Mouse (Mus musculus) midbrain, embryonic 10.5 days (tissue): Measurements from ENCODE around the gene Stox2. TPM values are rescaled to one million over a fixed set of nuclear protein-coding genes. Genes with fewer than 3 reads are reported as not detected.

Experiments
- DNase-seq: peaks from one replicate; pipeline ENCODE4 v3.0.0-alpha.2; 2017; ENCODE audit warnings: low spot score
- H3K27ac ChIP-seq: fragments of 300-500 bp; sonication (generic); replicated peaks from 2 replicates; pipeline ENCODE4 v1.5.1; 2016; ENCODE audit warnings: mild to moderate bottlenecking
- H3K27me3 ChIP-seq: fragments of 300-500 bp; sonication (generic); 2 replicates; pipeline ENCODE4 v1.6.1; 2016; ENCODE audit warnings: low read depth, mild to moderate bottlenecking; ENCODE audit not compliant: poor library complexity, severe bottlenecking
- H3K36me3 ChIP-seq: fragments of 300-500 bp; sonication (generic); 2 replicates; pipeline ENCODE4 v1.6.1; 2016; ENCODE audit warnings: mild to moderate bottlenecking, moderate library complexity
- H3K4me1 ChIP-seq: fragments of 300-500 bp; sonication (generic); 2 replicates; pipeline ENCODE4 v1.6.1; 2016
- H3K4me3 ChIP-seq: fragments of 300-500 bp; sonication (generic); 2 replicates; pipeline ENCODE4 v1.5.1; 2016; ENCODE audit warnings: mild to moderate bottlenecking, moderate library complexity
- H3K9me3 ChIP-seq: fragments of 300-500 bp; sonication (generic); replicated peaks from 2 replicates; pipeline ENCODE4 v1.6.1; 2016; ENCODE audit warnings: mild to moderate bottlenecking
- WGBS: fragments of 180-500 bp; shearing (Covaris S2); methylation state at CpG from one replicate; pipeline ENCODE4 v1.1.7; 2016; 5-methylcytosine and 5-hydroxymethylcytosine counted together
- polyA plus RNA-seq: library from polyadenylated mRNA; unstranded; fragments of >200 nt; fragmentation: Nextera tagmentation; extraction: Ambion mirVana; gene quantifications from 2 replicates; pipeline ENCODE4 v1.2.1, GENCODE M21; 2016

Stox2 gene
- polyA plus RNA-seq, 1 experiment from 2014 or later: 22.2 TPM

DNA sequence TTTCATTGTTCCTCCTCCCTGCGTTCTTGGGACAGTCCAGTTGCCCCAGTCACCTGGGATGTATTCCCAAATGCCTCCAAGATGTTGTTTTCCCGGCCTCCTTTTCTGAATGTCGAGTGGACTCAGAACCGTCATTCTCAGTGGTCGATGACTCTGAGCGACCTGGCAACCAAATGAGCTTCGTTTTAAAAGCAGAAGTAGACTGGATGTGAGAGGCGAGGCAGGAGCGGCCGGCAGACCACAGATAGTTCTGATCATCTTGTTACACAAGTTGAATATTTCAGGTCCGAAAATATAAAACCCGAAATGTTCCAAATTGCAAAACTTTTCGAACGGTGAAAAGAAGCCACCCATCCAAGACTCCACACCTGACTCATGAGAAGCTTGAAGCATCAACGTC lies 76.2 kb downstream of the Stox2 start:
- Histone ChIP-seq H3K27me3 (peaks cover 15% of the 10 kb centered on the region; the same call in 1 of the 2 replicates), H3K27ac (no peak overlapping the region), H3K9me3 (0 out of 2 replicates have a peak, but pooled peaks cover 3% of the 10 kb centered on the region), H3K4me3 (no peak overlapping the region), H3K4me1 (peaks cover 9% of the 10 kb centered on the region), H3K36me3 (no peaks in the 10 kb centered on the region)
- WGBS: 87% methylated on average over 15 of the region's 15 CpGs
- DNase-seq: no peak

DNA sequence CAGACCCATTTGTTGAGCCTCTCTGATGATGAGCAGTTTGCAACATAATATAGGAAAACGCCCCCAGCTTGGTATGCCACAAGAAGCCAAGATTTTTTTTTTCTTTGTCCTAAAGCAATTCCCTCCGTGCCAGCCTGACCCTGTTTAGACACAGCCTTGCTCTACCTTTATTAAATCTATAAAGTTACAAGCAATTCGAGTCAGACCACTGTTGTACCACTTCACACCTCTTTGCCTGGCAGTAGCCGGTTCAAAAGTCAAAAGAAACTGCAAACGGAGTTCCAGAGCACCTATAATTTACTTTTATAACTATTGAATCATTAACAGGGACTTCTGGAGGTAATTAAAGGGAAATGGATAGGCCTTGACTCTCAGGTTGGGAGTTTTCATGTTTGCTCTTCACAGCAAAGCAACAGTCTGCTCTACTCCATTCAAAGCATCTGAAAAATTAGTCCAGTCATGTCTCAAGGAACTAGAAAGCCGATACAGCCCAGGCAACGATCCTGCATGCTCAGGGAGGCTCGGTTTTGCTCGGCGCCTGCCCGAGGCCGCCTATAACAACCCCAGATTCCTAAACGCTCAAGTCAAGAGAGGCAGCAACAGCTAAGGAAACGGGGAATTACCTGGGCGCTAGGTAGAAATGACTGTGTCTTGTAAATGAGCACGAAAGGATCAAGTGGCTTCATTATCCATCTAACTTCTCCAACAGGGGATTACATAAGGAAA lies 77.0 kb downstream of the Stox2 start:
- H3K36me3 ChIP-seq: no peaks in the 10 kb centered on the region
- H3K27me3 ChIP-seq: peaks cover 15% of the 10 kb centered on the region; the same call in 1 of the 2 replicates
- WGBS: 86% methylated on average over 16 of the region's 16 CpGs
- H3K4me3 ChIP-seq: no peak overlapping the region
- H3K9me3 ChIP-seq: 0 out of 2 replicates have a peak, but pooled peaks cover 3% of the 10 kb centered on the region
- no peak for DNase-seq
- H3K27ac ChIP-seq: no peak overlapping the region
- peaks cover 9% of the 10 kb centered on the region for H3K4me1 ChIP-seq

DNA sequence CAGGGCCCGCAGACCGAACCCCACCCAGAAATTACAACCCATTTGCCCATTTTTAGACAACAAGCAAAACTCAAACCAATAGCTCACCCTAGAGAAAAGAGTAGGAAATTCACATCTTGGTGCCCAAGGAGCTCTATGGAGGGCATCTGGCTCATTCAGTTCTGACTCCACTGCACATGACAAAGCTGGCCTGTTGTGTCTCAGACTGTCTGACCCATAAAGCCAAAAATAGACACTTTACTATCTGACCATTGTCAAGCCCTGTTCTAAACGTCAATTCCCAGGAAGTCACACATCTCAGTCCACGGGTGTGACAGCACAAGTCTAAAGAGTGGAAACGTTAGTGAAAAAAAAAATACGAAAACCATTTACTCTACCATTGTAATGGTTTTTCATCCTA lies 79.1 kb downstream of the Stox2 start:
- H3K27ac ChIP-seq: no peak overlapping the region
- H3K36me3 ChIP-seq: no peaks in the 10 kb centered on the region
- no peak overlapping the region for H3K4me3 ChIP-seq
- 89% methylated on average over 6 of the region's 6 CpGs for WGBS
- H3K4me1 ChIP-seq: peaks cover 9% of the 10 kb centered on the region
- H3K27me3 ChIP-seq: peaks cover 15% of the 10 kb centered on the region; the same call in 1 of the 2 replicates
- no peak for DNase-seq
- 0 out of 2 replicates have a peak, but pooled peaks cover 3% of the 10 kb centered on the region for H3K9me3 ChIP-seq

DNA sequence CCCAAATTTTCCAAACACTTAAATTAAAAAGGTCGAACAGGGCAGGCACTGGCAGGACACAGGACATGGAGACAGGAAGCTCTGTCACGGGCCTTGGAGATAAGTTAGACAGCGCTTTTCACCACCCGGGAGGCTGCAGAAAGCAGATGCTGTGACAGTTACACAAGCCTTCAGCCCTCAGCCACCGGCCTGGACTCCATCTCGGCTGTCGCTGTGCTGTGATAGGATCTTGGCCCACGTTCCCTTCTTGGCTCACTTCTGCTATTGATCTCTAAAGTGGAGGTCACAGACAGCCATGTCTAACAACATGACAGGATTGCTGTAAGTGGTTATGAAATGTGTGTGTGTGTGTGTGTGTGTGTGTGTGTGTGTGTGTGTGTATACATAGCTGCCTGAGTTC lies 82.9 kb downstream of the Stox2 start:
- no peak overlapping the region for H3K27ac ChIP-seq
- WGBS: 58% methylated on average over 8 of the region's 8 CpGs
- no peaks in the 10 kb centered on the region for H3K4me1 ChIP-seq
- 0 out of 2 replicates have a peak, but pooled peaks cover 3% of the 10 kb centered on the region for H3K9me3 ChIP-seq
- no peak for DNase-seq
- H3K36me3 ChIP-seq: no peaks in the 10 kb centered on the region
- H3K4me3 ChIP-seq: no peak overlapping the region
- H3K27me3 ChIP-seq: no peaks in the 10 kb centered on the region

DNA sequence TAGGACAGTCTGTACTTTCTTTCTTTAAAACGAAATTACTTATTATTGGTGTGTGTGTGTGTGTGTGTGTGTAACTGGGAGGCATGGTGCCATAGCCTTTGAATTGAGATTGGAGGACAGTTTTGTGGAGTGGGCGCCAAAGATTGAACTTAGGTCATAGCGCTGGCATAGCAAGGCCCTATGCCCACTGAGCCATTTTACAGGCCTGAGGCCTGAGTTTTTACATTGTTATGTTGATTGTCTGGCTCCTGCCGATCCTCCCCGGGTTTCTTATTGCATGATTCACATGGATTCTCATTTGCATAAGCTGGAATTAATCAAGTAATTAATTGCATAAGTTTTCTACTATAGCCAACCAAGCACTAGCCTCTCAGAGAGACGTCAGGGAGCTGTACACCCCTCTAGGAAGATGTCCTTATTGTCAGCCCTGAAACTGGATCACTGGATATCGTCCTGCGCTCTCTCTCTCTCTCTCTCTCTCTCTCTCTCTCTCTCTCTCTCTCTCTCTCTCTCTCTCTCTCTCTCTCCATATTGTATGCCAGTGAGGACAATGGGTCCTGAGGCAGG lies 90.7 kb downstream of the Stox2 start:
- H3K27ac ChIP-seq: no peak overlapping the region
- DNase-seq: no peak
- WGBS: 78% methylated on average over 8 of the region's 8 CpGs
- no peaks in the 10 kb centered on the region; the same call in 1 of the 2 replicates for H3K4me1 ChIP-seq
- H3K36me3 ChIP-seq: no peaks in the 10 kb centered on the region
- no peak overlapping the region for H3K4me3 ChIP-seq
- no peaks in the 10 kb centered on the region for H3K27me3 ChIP-seq
- H3K9me3 ChIP-seq: no peaks in the 10 kb centered on the region

DNA sequence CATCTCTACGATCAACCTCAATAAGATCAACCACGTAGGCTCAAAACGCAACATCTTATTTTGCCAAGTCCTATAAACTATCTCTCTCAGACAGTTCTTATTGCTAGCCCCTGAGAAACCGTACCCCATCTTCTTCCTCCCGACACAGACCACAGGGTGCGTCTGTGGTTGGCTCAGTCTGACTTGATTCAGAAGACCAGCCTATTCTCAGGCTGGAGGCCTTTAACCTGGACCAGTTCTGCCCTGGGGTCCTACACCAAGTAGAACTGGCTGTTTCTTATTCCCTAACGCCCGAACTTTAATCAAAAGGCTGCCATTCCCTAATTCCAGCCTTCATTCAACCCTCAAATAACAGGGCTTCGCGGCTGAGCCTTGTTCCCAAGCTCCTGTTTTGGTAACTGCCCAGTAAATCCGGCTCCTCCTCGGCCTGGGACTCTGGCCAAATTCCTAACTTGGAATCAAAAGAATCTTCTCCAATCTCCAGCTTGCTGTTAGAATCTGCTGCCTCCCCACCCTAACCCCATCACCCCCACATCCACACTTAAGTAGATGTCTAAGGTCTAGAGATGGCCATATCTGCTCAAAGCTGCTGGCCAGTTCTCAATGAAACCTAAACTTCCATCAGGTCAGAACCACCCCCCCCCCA lies 91.5 kb downstream of the Stox2 start:
- H3K4me1 ChIP-seq: no peaks in the 10 kb centered on the region; the same call in 1 of the 2 replicates
- H3K27ac ChIP-seq: no peak overlapping the region
- WGBS: 85% methylated on average over 12 of the region's 12 CpGs
- H3K9me3 ChIP-seq: no peaks in the 10 kb centered on the region
- no peak overlapping the region for H3K4me3 ChIP-seq
- H3K36me3 ChIP-seq: no peaks in the 10 kb centered on the region
- no peaks in the 10 kb centered on the region for H3K27me3 ChIP-seq
- DNase-seq: no peak

DNA sequence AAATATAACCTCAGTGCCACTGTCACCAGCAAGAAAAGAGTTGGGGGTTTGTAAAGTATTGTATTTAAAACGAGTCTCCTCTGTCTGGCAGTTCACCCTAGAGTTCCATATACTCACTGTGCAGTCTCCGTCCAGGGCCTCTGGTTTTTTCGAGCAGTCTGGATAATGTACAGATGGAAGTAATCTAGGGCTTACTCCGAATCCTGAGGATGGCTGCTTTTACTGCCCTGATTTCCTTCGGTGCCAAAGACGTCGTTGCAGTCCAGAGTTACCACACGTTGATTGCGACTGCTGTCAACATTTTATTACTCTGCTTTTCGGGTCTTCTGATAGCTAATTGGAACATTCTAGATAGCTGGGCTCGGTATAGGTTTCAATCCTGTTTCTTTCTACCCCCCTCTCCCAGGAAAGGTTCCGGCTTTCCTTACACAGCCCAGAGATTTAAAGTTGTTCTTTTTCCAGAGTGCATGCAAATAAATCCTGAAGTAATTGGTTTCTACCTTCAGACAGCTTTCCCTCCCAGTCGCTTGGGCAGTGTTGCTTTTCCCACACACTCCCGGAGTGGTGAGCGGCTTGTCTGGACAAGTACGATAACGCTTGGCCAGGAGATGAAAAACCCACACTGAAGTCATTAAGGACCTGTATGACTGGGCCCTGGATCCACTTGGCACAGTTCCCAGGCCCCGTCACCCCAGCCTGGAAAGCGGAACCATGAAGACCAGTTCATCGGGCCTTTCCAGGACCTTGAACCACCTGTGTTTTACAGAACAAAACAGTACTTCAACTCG lies 94.1 kb downstream of the Stox2 start:
- DNase-seq: no peak
- H3K9me3 ChIP-seq: no peaks in the 10 kb centered on the region
- WGBS: 86% methylated on average over 21 of the region's 21 CpGs
- no peaks in the 10 kb centered on the region for H3K36me3 ChIP-seq
- H3K27me3 ChIP-seq: 0 out of 2 replicates have a peak, but pooled peaks cover 8% of the 10 kb centered on the region
- peaks cover 14% of the 10 kb centered on the region for H3K4me1 ChIP-seq
- no peak overlapping the region for H3K4me3 ChIP-seq
- H3K27ac ChIP-seq: no peak overlapping the region

DNA sequence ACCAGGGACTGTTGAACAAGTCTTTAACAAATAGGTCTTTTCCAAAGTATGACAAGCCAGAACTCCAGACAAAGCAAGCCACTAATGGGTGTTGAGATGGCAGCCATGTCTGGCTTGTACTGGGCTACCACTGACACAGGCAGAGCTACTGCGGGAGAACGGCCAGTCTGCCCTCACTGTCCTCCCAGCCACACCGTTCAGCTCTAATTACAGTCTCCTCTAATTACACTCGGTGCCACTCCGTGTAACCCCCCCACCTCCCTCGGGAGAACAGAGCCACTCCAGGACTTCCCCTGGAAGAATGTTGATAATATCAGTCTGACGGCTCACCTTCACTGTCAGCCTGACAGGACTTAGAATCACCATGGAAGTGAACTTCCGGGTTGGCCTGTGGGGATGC lies 97.1 kb downstream of the Stox2 start:
- 80% methylated on average over 8 of the region's 8 CpGs for WGBS
- H3K4me1 ChIP-seq: peaks cover 40% of the 10 kb centered on the region
- no peak overlapping the region for H3K27ac ChIP-seq

DNA sequence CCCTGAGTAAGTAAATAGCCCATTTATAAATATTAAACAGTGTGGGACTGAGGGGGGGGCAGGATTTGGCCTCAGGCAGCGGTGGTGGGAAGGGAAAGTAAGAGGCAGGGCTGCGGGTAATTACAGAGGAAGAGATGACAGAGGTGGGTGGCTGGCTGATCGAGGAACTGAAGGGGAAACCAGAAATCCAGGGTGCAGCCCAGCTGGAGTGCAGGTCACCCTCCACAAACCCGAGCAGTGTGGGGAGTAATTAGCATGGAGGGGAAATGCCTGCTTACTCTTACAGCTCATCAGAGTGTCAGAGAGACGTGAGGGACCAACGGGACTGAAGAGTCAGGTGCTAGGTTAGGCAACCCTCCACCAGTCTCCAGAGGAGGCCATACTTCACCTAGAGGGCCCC lies 98.4 kb downstream of the Stox2 start:
- Histone ChIP-seq H3K4me3 (no peak overlapping the region), H3K27me3 (peaks cover 24% of the 10 kb centered on the region), H3K4me1 (peaks cover 43% of the 10 kb centered on the region), H3K9me3 (no peaks in the 10 kb centered on the region), H3K36me3 (no peaks in the 10 kb centered on the region), H3K27ac (no peak overlapping the region)
- 60% methylated on average over 6 of the region's 6 CpGs for WGBS
- no peak for DNase-seq

More for the DNA sequence above, 97.1 kb downstream of the Stox2 start:
- H3K27me3 ChIP-seq: peaks cover 16% of the 10 kb centered on the region
- H3K9me3 ChIP-seq: no peaks in the 10 kb centered on the region
- H3K4me3 ChIP-seq: no peak overlapping the region
- no peak for DNase-seq
- no peaks in the 10 kb centered on the region for H3K36me3 ChIP-seq

DNA sequence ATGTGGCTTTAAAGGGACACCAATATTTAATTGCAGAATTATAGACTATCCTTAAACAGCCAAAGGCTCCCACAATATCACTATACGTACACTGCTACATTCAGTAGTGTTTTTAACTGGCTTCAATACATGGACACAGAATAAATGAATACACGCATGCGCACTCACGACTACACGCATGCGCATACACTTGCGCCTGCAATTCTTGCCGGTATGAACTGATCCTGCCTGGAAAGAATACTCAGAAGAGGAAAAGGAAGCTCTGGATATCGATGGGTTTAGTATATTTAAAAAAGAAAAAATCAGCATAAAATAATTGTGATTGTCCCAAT lies 100.4 kb downstream of the Stox2 start:
- Histone ChIP-seq H3K27ac (peak overlapping the region; percentile 24; the same call in 1 of the 2 replicates), H3K9me3 (no peaks in the 10 kb centered on the region), H3K4me1 (peaks cover 44% of the 10 kb centered on the region), H3K36me3 (no peaks in the 10 kb centered on the region), H3K4me3 (peak overlapping the region; percentile 18; the same call in 1 of the 2 replicates), H3K27me3 (peaks cover 28% of the 10 kb centered on the region)
- DNase-seq: no peak
- 83% methylated on average over 9 of the region's 9 CpGs for WGBS

DNA sequence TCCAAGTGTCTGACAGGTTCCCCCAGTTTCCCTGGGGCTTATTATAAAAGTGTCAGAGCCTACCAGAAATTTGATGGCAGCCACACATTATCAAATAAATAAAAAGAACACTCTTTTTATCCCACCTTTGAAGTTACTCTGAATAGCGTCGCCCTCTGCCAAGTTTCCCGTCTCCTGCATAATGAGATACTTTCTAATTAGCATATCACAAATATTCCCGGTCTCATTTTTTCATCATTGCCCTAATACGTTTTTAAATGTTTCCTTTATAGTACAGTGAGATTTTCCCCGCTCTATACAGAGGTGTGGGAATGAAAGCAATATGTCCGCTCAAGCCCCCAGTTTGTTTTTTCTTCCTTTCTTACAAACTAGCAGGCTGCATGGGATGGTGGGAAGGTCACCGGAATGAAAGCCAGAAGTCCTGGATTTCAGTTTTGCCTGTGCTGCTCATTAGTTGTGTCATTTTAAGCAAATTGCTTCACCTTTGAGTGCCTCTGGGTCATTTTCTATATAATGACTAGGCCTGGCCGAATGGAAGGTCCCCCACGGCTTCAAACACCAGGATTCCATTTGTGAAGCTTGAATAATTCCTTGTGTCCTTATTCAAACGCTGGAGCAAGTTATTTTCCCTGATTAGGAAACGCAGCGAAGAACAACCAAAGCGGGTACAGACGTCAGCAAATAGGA lies 100.9 kb downstream of the Stox2 start:
- DNase-seq: no peak
- peak overlapping the region; percentile 63 for H3K27ac ChIP-seq
- H3K4me3 ChIP-seq: peak overlapping the region; percentile 18; the same call in 1 of the 2 replicates
- H3K27me3 ChIP-seq: peaks cover 28% of the 10 kb centered on the region
- no peaks in the 10 kb centered on the region for H3K9me3 ChIP-seq
- H3K4me1 ChIP-seq: peaks cover 49% of the 10 kb centered on the region
- WGBS: 17% methylated on average over 15 of the region's 15 CpGs
- no peaks in the 10 kb centered on the region for H3K36me3 ChIP-seq

DNA sequence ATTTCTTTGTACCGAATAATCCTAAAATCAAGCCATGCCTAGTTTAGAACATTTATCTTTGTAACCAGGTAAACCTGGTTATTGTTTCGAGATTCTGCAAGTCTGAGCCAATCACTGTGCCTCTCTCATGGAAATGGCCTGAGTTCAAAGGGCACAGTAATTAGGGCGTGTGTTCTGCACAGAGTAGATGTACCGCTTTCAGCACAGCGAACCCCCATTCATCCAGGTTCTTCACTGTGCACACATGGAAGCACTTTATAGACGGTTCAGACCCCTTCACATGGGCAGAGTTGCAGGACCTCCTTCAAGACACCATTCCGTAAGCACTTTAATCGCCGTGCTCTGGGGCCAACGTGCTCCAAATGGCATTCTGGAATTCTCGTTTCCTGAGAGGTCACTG lies 104.7 kb downstream of the Stox2 start:
- H3K4me1 ChIP-seq: peaks cover 47% of the 10 kb centered on the region
- no peak for DNase-seq
- H3K27ac ChIP-seq: no peak overlapping the region
- no peak overlapping the region for H3K4me3 ChIP-seq
- H3K9me3 ChIP-seq: no peaks in the 10 kb centered on the region
- 87% methylated on average over 11 of the region's 11 CpGs for WGBS
- no peaks in the 10 kb centered on the region for H3K36me3 ChIP-seq
- H3K27me3 ChIP-seq: peaks cover 14% of the 10 kb centered on the region
